Mouse (Mus musculus) fat pad, adult 2 months (tissue): ENCODE data around the gene Gemin8.

Source experiments
- DNase-seq: peaks from one replicate; pipeline ENCODE4 v3.0.0-alpha.2; 2011; ENCODE audit warnings: low read depth, low spot score; ENCODE audit errors: extremely low read depth

The Gemin8 gene

GRCm38 (mm10) chrX:166229750-166230149 is 59.5 kb downstream of the Gemin8 start:
- no peak for DNase-seq

GRCm38 (mm10) chrX:166230515-166231267 is 60.4 kb downstream of the Gemin8 start:
- no peak for DNase-seq

- no peak for DNase-seq
These were observed 65.9 kb downstream of the Gemin8 start for GRCm38 (mm10) chrX:166236131-166236530.

GRCm38 (mm10) chrX:166238831-166239460 is 68.7 kb downstream of the Gemin8 start, which contains the start of gene Gpm6b:
Gene Gpm6b, plus strand, starts transcription at chrX:166238911.
- no peak for DNase-seq

GRCm38 (mm10) chrX:166239520-166239919 is 69.3 kb downstream of the Gemin8 start:
- no peak for DNase-seq
